Mouse (Mus musculus) lung, postnatal 4 days (tissue): ENCODE measurements around the gene Rprml.

Source experiments
- DNase-seq, 2 experiments: peaks; one replicate each; pipeline ENCODE4 v3.0.0; 2021

Rprml gene

GRCm38 (mm10) chr11:103665695-103666094 is 16.3 kb downstream of the Rprml start:
- no peak for DNase-seq

DNA sequence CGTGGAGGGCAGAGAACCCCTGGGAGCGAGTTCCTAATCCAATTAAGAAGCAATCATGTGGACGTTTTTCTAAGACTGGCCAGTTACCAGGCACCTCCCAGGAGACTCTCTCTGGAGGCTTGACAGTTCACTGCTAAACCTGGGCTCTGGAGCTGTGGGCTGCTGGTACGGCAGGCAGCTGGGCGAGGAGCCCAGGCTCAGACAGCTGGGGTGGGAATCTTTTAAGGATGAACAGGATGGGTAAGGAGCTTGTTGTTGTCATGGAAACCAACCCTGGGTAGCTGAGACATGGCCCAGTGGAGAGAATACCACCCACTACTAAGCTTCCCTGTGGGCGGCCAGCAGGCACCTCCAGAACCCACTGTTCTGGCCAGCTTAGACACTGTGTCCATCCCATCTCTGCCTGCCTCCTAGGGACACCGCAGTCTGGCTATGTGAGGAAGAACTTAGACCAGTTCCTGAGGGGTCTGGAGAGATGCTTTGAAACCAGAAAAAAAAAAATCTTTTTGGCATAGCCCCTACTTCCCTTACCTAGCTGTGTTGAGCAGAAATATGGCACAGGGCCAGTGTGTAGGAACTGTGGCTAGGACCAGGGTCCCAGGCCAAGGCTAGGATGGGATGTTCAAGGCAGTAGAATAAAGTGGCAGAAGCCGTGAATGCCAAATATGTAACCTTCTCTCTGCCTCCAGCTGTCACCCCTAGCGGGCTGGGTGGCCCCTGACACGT is 17.0 kb downstream of the Rprml start:
- no peak for DNase-seq

DNA sequence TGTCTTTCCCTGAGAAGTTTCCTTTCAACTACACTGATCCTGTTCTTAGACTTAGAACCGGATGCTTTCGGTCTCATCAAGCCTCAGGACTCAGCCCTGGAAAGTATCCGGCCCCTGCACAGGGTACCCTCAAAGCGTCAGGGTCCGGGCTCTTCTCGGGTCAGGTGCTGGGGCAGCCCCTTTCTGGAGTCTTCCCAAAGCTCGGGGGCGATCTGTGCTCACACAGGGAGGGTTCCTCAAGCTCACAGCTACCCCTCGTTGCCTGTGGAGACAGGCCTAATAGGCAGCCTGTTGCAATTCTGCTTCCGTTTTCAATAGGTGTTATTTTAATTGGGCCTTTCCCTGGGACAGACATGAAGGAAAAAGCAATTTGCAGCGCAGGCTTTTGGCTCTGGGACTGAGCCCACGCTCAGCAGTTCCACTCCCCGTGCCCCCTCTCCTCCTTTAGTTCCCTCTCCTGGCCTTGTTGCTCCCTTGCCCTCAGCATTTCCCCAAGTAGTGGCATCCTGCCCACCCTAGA is 17.6 kb downstream of the Rprml start:
- no peak for DNase-seq

- DNase-seq: peak in 1 of 2 experiments; percentile 59
Measured at GRCm38 (mm10) chr11:103675556-103675955, 26.2 kb downstream of the Rprml start.

GRCm38 (mm10) chr11:103677042-103677441 is 27.7 kb downstream of the Rprml start:
- DNase-seq: peak in 1 of 2 experiments; percentile 52

DNA sequence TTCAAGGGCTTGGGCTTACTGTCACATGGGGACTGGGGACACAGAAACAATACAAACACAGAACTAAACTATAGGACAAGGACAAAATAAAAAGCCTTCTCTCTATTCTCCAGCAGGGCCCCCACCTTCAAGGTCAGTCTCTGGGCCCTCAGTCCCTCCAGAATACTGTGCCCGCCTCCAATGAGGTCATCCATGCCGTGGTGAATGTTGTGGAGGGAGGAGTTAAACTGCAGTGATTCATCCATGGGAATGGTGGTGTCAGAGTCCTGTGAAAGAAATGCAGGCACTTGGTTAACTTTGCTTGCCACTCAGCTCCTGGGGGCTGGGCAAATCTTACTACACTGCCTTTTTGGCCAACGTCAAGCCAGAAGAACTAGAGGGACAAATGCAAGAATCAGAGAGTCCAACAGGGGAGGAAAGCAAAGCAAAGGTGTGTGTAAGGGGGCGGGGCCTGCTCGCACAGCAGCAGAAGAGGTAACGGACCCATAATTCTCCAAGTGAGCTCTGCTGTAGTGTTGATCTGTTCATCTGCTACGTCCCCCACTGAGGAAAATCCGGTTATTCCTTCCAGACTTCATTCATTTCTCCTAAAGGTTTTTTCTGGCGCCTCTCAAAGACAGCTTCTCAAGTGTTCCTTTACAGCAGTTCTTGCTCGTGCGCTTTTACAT is 34.4 kb downstream of the Rprml start:
- no peak for DNase-seq

- DNase-seq: no peak
Measured at GRCm38 (mm10) chr11:103685261-103685736, 35.9 kb downstream of the Rprml start.

DNA sequence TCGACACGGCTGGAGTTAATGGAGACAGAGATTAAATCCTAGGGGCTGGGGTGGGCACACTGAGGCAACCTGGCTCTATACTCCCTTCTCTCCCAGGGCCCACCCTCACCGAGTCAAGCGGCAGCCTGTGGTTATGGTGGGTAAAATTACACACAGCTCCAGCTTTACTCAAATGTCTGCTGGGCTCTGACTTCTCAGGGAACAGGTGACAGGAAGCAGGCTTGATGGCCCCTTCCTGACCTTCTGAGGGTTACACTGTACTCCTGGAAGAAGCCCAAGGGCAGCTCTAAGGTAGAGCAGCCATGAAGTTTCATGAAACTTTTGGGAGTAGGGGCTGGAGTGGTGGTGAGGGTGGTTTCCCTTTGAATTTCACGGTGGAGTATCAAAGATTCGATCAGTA is 37.3 kb downstream of the Rprml start:
- DNase-seq: no peak

DNA sequence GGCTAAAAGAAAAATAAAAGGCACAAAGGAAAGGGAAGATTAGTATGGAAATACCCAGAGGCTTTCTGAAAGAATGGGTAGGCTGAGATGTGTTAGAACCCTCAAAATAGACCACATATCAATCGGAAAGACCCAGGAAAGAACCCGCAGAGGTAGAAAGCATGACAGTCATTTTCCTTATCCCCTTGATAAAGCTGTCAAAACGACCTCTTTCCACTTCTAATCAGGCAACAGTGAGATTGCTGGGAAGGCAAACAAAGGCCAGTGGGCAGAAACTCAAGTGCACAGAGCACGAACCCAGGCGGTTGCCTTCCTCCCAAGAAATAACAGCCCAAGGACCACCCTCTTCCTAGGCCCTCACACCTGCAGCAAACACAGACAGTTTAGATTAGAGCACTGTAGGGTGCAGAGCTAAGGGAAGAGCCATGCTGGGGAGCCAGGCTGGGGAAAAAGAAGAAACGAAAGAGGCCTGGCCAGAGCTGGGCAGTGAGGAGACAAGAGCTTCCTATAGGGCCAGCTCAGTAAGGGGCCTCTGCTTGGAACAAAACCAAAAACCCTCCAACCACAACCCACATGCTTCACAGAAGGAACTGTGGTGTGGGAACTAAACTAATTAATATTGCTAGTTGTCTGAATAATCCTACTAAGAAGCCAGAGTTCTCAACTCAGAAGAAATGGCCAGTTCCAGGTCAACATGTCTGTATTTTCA is 39.1 kb downstream of the Rprml start:
- no peak for DNase-seq

DNA sequence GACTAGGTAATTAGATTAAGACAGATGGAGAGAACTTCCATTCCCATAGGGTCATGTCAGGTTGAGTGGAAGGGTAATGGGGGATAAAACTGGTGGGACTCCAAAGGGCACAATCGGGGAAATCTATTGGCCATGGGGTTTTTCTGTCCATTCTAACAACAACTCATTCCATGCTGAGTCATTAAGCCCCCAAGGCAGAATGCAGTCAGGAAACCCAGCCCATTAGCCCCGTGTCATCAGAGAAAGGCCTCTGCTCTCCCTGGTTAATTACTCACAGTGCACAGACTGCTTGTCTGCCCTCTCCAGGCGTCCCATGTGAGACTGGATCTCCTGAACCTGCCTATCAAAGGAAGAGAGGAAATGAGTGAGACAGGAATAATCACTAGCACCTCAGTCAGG is 39.6 kb downstream of the Rprml start:
- no peak for DNase-seq

GRCm38 (mm10) chr11:103691036-103691435 is 41.7 kb downstream of the Rprml start:
- no peak for DNase-seq

DNA sequence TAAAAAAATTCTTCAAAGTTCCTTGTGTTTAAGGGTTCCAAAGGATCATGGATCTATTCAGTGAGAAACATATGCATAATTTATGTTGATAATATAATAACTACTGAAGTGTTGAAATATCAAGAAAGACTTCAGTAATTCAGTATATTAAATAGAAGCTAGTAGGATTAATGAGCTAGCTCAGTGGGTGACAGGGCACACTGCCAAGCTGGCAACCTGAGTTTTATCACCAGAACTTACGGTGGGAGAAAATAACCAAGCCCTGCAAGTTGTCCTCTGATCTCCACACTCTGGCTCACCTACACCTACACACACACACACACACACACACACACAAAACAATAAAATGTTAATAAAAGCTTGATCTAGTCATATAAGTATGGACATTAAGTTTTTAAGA is 43.9 kb downstream of the Rprml start:
- DNase-seq: no peak

- DNase-seq: no peak
Measured at GRCm38 (mm10) chr11:103696851-103697564, 47.6 kb downstream of the Rprml start.

- peak; percentile 93 to 94 for DNase-seq
Measured at GRCm38 (mm10) chr11:103697565-103698176, 48.3 kb downstream of the Rprml start, which contains the start of gene Gosr2. TSS of gene Gosr2 (minus strand) at chr11:103697898.

DNA sequence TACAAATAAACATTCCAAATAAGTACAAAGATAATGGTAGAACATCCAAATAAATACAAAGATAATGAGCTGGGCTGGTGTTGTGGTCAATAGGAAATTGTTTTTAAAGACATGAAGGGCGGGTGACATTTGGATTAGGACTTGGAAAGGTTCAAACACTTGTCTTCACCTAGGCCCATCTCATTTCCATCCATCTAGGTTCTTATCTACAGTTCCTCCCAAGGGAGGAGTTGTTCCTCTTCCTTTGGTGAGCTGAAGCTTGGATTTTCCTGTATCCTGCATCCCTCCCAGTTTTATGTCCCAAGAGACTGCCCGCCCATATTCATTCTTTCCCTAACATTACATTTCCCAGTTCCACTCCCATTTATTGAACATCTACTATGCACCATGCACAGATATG is 48.9 kb downstream of the Rprml start:
- DNase-seq: no peak
